10 mouse cellular contexts compared by ENCODE assay signal in the genomic region with DNA sequence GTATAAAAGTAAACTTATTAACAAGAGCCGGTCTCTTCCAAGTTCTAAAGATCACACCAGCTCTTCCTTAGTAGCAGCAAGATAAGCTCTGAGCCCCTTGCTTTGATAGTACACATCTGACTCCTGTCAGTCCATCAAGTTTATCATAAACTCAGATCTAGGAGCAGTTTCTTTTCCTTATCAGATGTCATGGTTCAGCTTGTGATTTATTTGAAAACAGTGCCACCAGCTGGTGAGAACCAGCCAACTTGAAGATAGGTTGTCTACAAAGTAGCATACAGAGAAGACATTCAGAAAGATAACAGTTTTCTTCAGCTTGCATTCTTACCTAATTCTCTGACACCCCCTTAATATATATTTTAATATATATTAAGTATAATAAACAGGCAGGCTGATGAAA. TPM values are rescaled to one million over a fixed set of nuclear protein-coding genes. Genes with fewer than 3 reads are reported as not detected.
DNase-seq lines count a peak whose midpoint lies in the region; ATAC-seq lines count a peak whose summit lies in the region.
"Had no signal": no experiment of that assay in that cellular context is flagged by ENCODE, and none has a peak within 500 bp of the region (broad histone marks: within the 10 kb centered on the region; RNA-seq: fewer than 3 reads in every experiment).

No protein-coding gene starts in this region.

- H3K4me1 ChIP-seq in neural tube, embryonic 15.5 days = peaks cover 5% of the 10 kb centered on the region; the same call in 1 of the 2 replicates

- no peak overlapping the region for H3K4me3 ChIP-seq in neural tube, embryonic 15.5 days (replicated peaks)
- H3K4me3 ChIP-seq: heart, embryonic 15.5 days; myocyte had no signal

- H3K36me3 ChIP-seq in neural tube, embryonic 15.5 days = peaks cover 8% of the 10 kb centered on the region; the same call in 1 of the 2 replicates

- no peaks in the 10 kb centered on the region for H3K27me3 ChIP-seq in neural tube, embryonic 15.5 days (replicated peaks)
- H3K27me3 ChIP-seq: heart, embryonic 15.5 days had no signal

- no peak overlapping the region for H3K4me2 ChIP-seq in neural tube, embryonic 15.5 days
- H3K4me2 ChIP-seq: heart, embryonic 15.5 days had no signal

- peak; percentile 54 for DNase-seq in heart, adult 8-10 months (ENCODE audit: low spot score)
- no peak for DNase-seq in heart, postnatal 25 days (ENCODE audit: low spot score)
- peak; percentile 78 for DNase-seq in CD4-positive helper T cell, adult 2 months (ENCODE audit: low read depth, low spot score)
- DNase-seq in adrenal gland, postnatal 36 days = peak; percentile 50 to 67
- peak; percentile 37 to 47 for DNase-seq in frontal cortex, postnatal 25 days (ENCODE audit: low spot score in 2 of 2)
- DNase-seq in layer of hippocampus, adult 18-20 months (ENCODE audit: low spot score in 2 of 2) = peak; percentile 28 to 83
- peak; percentile 49 for DNase-seq in mesoderm, embryonic 11.5 days (ENCODE audit: low read depth, low spot score)

- H3K9me3 ChIP-seq in neural tube, embryonic 15.5 days (replicated peaks) = no peaks in the 10 kb centered on the region
- H3K9me3 ChIP-seq: heart, embryonic 15.5 days had no signal

- 95% methylated on average over 1 of the region's 1 CpGs for WGBS in neural tube, embryonic 15.5 days

- H3K27ac ChIP-seq in neural tube, embryonic 15.5 days (replicated peaks) = no peak overlapping the region
- H3K27ac ChIP-seq: heart, embryonic 15.5 days had no signal

- ATAC-seq in neural tube, embryonic 15.5 days (ENCODE audit: low FRiP score) = no peak

- intact Hi-C loops in heart, postnatal 25 days (cut with DNase I) = loop anchor here (1.0 to 2.0 kb wide), 2 partner anchors 63 to 152 kb away; no protein-coding TSS in a partner anchor

- H3K9ac ChIP-seq in neural tube, embryonic 15.5 days (replicated peaks) = no peak overlapping the region
- H3K9ac ChIP-seq: heart, embryonic 15.5 days had no signal

RNA-seq across cellular contexts. Expression of gene Eif2s2, which starts 37.4 kb away (rescaled TPM):
- 10 to 100 TPM; 54.7 to 61.0 (median 55.7) TPM for total RNA-seq in heart, adult 8-10 months (2022)
- 10 to 100 TPM; 51.8 to 55.4 TPM for total RNA-seq in heart, postnatal 25 days (2021)
- 100 to 1,000 TPM; 129 to 170 TPM for total RNA-seq in adrenal gland, postnatal 36 days (2021)
- total RNA-seq in layer of hippocampus, adult 18-20 months (2021) = 10 to 100 TPM; 47.9 to 50.0 TPM
- polyA plus RNA-seq in neural tube, embryonic 15.5 days (2015; fragmentation: Nextera tagmentation; extraction: Ambion mirVana) = 70.2 and 71.1 TPM in 2 replicates
